Mouse (Mus musculus) hindbrain, embryonic 14.5 days (tissue): ENCODE data around the gene Fam124a. TPM values are rescaled to one million over a fixed set of nuclear protein-coding genes. Genes with fewer than 3 reads are reported as not detected.

ENCODE experiments used
- ATAC-seq: fragments of 200-750 bp; cut with Nextera tagmentation; 2 replicates; pipeline ENCODE4 v1.8.0; 2017; ENCODE audit warnings: moderate number of reproducible peaks, mild to moderate bottlenecking, moderate TSS enrichment, moderate library complexity; ENCODE audit not compliant: low FRiP score
- DNase-seq: peaks from one replicate; pipeline ENCODE4 v3.0.0-alpha.2; 2015; ENCODE audit warnings: low spot score
- H3K27ac ChIP-seq: fragments of 300-500 bp; sonication (generic); 2 replicates; pipeline ENCODE4 v1.5.1; 2014; ENCODE audit warnings: mild to moderate bottlenecking, moderate library complexity
- H3K27me3 ChIP-seq: fragments of 300-500 bp; sonication (generic); 2 replicates; pipeline ENCODE4 v1.6.1; 2014; ENCODE audit warnings: mild to moderate bottlenecking, low read length, mixed read lengths; ENCODE audit not compliant: control insufficient read depth, insufficient read depth
- H3K36me3 ChIP-seq: fragments of 300-500 bp; sonication (generic); replicated peaks from 2 replicates; pipeline ENCODE4 v1.6.1; 2014; ENCODE audit not compliant: control insufficient read depth, insufficient read depth
- H3K4me1 ChIP-seq: fragments of 300-500 bp; sonication (generic); replicated peaks from 2 replicates; pipeline ENCODE4 v1.6.1; 2014; ENCODE audit warnings: antibody characterized with exemption, low read length, mixed read lengths; ENCODE audit not compliant: control insufficient read depth, insufficient read depth
- H3K4me2 ChIP-seq: fragments of 300-500 bp; sonication (generic); replicated peaks from 2 replicates; pipeline ENCODE4 v1.6.1; 2014; ENCODE audit warnings: mild to moderate bottlenecking, moderate library complexity
- H3K4me3 ChIP-seq: fragments of 300-500 bp; sonication (generic); replicated peaks from 2 replicates; pipeline ENCODE4 v1.5.1; 2014; ENCODE audit warnings: mild to moderate bottlenecking, low read length
- H3K9ac ChIP-seq: fragments of 300-500 bp; sonication (generic); 2 replicates; pipeline ENCODE4 v1.6.1; 2014
- H3K9me3 ChIP-seq: fragments of 300-500 bp; sonication (generic); 2 replicates; pipeline ENCODE4 v1.6.1; 2016; ENCODE audit warnings: low read length; ENCODE audit not compliant: control insufficient read depth
- whole genome bisulfite sequencing: fragments of 180-500 bp; shearing (Covaris S2); extraction: QIAGEN DNeasy Blood & Tissue Kit; methylation state at CpG from one replicate; pipeline ENCODE4 v1.1.7; 2014; 5-methylcytosine and 5-hydroxymethylcytosine counted together
- polyA plus RNA-seq: library from polyadenylated mRNA; unstranded; fragments of >200 nt; fragmentation: Nextera tagmentation; extraction: Ambion mirVana; gene quantifications from 2 replicates; pipeline ENCODE4 v1.2.1, GENCODE M21; 2014

The Fam124a gene
- 29.3 and 32.7 TPM in 2 replicates for polyA plus RNA-seq

GRCm38 (mm10) chr14:62555309-62555829 lies at the start of gene Fam124a:
Fam124a (plus strand) TSS chr14:62555737.
- Histone ChIP-seq H3K36me3 (no peaks in the 10 kb centered on the region), H3K27ac (peak within 1 kb of the TSS; percentile 77), H3K4me2 (peak within 1 kb of the TSS; percentile 77), H3K27me3 (0 out of 2 replicates have a peak, but pooled peaks cover 5% of the 10 kb centered on the region), H3K4me3 (peak within 1 kb of the TSS; percentile 76), H3K4me1 (peaks cover 22% of the 10 kb centered on the region), H3K9ac (peak within 1 kb of the TSS; percentile 85), H3K9me3 (no peaks in the 10 kb centered on the region)
- WGBS, result under 1% methylated on average over 49 of the region's 51 CpGs
- ATAC-seq (peak; percentile 94), DNase-seq (peak; percentile 94)

- H3K4me2 ChIP-seq, result no peak overlapping the region
- no peaks in the 10 kb centered on the region for H3K4me1 ChIP-seq
- no peak overlapping the region for H3K27ac ChIP-seq
- no peak overlapping the region for H3K9ac ChIP-seq
- DNase-seq, result no peak
- no peaks in the 10 kb centered on the region for H3K27me3 ChIP-seq
- 73% methylated on average over 3 of the region's 3 CpGs for WGBS
- no peaks in the 10 kb centered on the region for H3K9me3 ChIP-seq
- no peak for ATAC-seq
- H3K4me3 ChIP-seq, result no peak overlapping the region
- no peaks in the 10 kb centered on the region for H3K36me3 ChIP-seq
Observed at GRCm38 (mm10) chr14:62506261-62506660, 49.3 kb upstream of the Fam124a start.

- Histone ChIP-seq H3K9ac (no peak overlapping the region), H3K36me3 (no peaks in the 10 kb centered on the region), H3K27ac (no peak overlapping the region), H3K9me3 (no peaks in the 10 kb centered on the region), H3K4me1 (no peaks in the 10 kb centered on the region), H3K27me3 (no peaks in the 10 kb centered on the region), H3K4me3 (no peak overlapping the region), H3K4me2 (no peak overlapping the region)
- WGBS, result 62% methylated on average over 3 of the region's 3 CpGs
- DNase-seq, result no peak
- ATAC-seq, result no peak
Observed at GRCm38 (mm10) chr14:62509350-62509749, 46.2 kb upstream of the Fam124a start.

GRCm38 (mm10) chr14:62512845-62513244 lies 42.7 kb upstream of the Fam124a start:
- Histone ChIP-seq H3K36me3 (no peaks in the 10 kb centered on the region), H3K4me3 (no peak overlapping the region), H3K27me3 (no peaks in the 10 kb centered on the region), H3K4me1 (no peaks in the 10 kb centered on the region), H3K27ac (no peak overlapping the region), H3K9ac (no peak overlapping the region), H3K9me3 (no peaks in the 10 kb centered on the region), H3K4me2 (no peak overlapping the region)
- ATAC-seq, result no peak
- WGBS, result 31% methylated on average over 1 of the region's 1 CpGs
- DNase-seq, result no peak

- H3K9ac ChIP-seq, result no peak overlapping the region
- no peaks in the 10 kb centered on the region for H3K27me3 ChIP-seq
- H3K36me3 ChIP-seq, result no peaks in the 10 kb centered on the region
- 73% methylated on average over 2 of the region's 2 CpGs for WGBS
- no peaks in the 10 kb centered on the region for H3K4me1 ChIP-seq
- H3K27ac ChIP-seq, result no peak overlapping the region
- ATAC-seq, result no peak
- no peak for DNase-seq
- no peaks in the 10 kb centered on the region for H3K9me3 ChIP-seq
- no peak overlapping the region for H3K4me3 ChIP-seq
- no peak overlapping the region for H3K4me2 ChIP-seq
Observed at GRCm38 (mm10) chr14:62530951-62531350, 24.6 kb upstream of the Fam124a start.

GRCm38 (mm10) chr14:62536127-62536526 lies 19.4 kb upstream of the Fam124a start:
- no peak overlapping the region for H3K4me2 ChIP-seq
- H3K4me1 ChIP-seq, result no peaks in the 10 kb centered on the region
- DNase-seq, result no peak
- no peak overlapping the region for H3K27ac ChIP-seq
- no peak overlapping the region for H3K9ac ChIP-seq
- 57% methylated on average over 5 of the region's 5 CpGs for WGBS
- no peak overlapping the region for H3K4me3 ChIP-seq
- no peaks in the 10 kb centered on the region for H3K27me3 ChIP-seq
- no peaks in the 10 kb centered on the region for H3K9me3 ChIP-seq
- no peak for ATAC-seq
- no peaks in the 10 kb centered on the region for H3K36me3 ChIP-seq

- Histone ChIP-seq H3K4me1 (no peaks in the 10 kb centered on the region), H3K27me3 (no peaks in the 10 kb centered on the region), H3K4me3 (no peak overlapping the region), H3K27ac (no peak overlapping the region), H3K4me2 (no peak overlapping the region), H3K9me3 (no peaks in the 10 kb centered on the region), H3K36me3 (no peaks in the 10 kb centered on the region), H3K9ac (no peak overlapping the region)
- WGBS, result 76% methylated on average over 5 of the region's 5 CpGs
- no peak for ATAC-seq
- no peak for DNase-seq
Observed at GRCm38 (mm10) chr14:62536988-62537387, 18.5 kb upstream of the Fam124a start.

GRCm38 (mm10) chr14:62539834-62540233 lies 15.7 kb upstream of the Fam124a start:
- DNase-seq (no peak), ATAC-seq (no peak)
- H3K9me3 ChIP-seq, result no peaks in the 10 kb centered on the region
- H3K27me3 ChIP-seq, result no peaks in the 10 kb centered on the region
- no peaks in the 10 kb centered on the region for H3K4me1 ChIP-seq
- no peak overlapping the region for H3K27ac ChIP-seq
- no peak overlapping the region for H3K4me3 ChIP-seq
- H3K9ac ChIP-seq, result no peak overlapping the region
- no peak overlapping the region for H3K4me2 ChIP-seq
- no peaks in the 10 kb centered on the region for H3K36me3 ChIP-seq
- 75% methylated on average over 3 of the region's 3 CpGs for WGBS

GRCm38 (mm10) chr14:62541751-62542150 lies 13.8 kb upstream of the Fam124a start:
- H3K27me3 ChIP-seq, result no peaks in the 10 kb centered on the region
- DNase-seq (no peak), ATAC-seq (no peak)
- H3K4me2 ChIP-seq, result no peak overlapping the region
- H3K9ac ChIP-seq, result no peak overlapping the region
- no peaks in the 10 kb centered on the region for H3K9me3 ChIP-seq
- WGBS, result 75% methylated on average over 1 of the region's 1 CpGs
- no peak overlapping the region for H3K4me3 ChIP-seq
- H3K27ac ChIP-seq, result no peak overlapping the region
- H3K36me3 ChIP-seq, result no peaks in the 10 kb centered on the region
- H3K4me1 ChIP-seq, result no peaks in the 10 kb centered on the region

- DNase-seq (no peak), ATAC-seq (no peak)
- no peaks in the 10 kb centered on the region for H3K36me3 ChIP-seq
- H3K9me3 ChIP-seq, result no peaks in the 10 kb centered on the region
- no peak overlapping the region for H3K9ac ChIP-seq
- WGBS, result 82% methylated on average over 6 of the region's 6 CpGs
- H3K4me1 ChIP-seq, result no peaks in the 10 kb centered on the region
- H3K27ac ChIP-seq, result no peak overlapping the region
- no peak overlapping the region for H3K4me3 ChIP-seq
- H3K27me3 ChIP-seq, result no peaks in the 10 kb centered on the region
- H3K4me2 ChIP-seq, result no peak overlapping the region
Observed at GRCm38 (mm10) chr14:62546296-62546695, 9.2 kb upstream of the Fam124a start.
